Mouse (Mus musculus) embryonic facial prominence, embryonic 11.5 days (tissue): Measurements from ENCODE around the gene Rpl27. TPM values are rescaled to one million over a fixed set of nuclear protein-coding genes. Genes with fewer than 3 reads are reported as not detected.
A peak's percentile ranks its signal among the peaks of the same experiment; 100 is the strongest.

Experiments
- ATAC-seq: fragments of 200-750 bp; cut with Nextera tagmentation; replicated peaks from 2 replicates; pipeline ENCODE4 v1.8.0; 2017; ENCODE audit warnings: low read depth; ENCODE audit not compliant: insufficient number of reproducible peaks, low FRiP score, low TSS enrichment
- DNase-seq: peaks from one replicate; pipeline ENCODE4 v3.0.0-alpha.2; 2015; ENCODE audit warnings: low spot score
- H3K27ac ChIP-seq: fragments of 300-500 bp; sonication (generic); replicated peaks from 2 replicates; pipeline ENCODE4 v1.5.1; 2014; ENCODE audit warnings: mild to moderate bottlenecking, low read depth, low read length, control low read depth
- H3K27me3 ChIP-seq: fragments of 300-500 bp; sonication (generic); 2 replicates; pipeline ENCODE4 v1.6.1; 2014; ENCODE audit warnings: mild to moderate bottlenecking, low read length, moderate library complexity, mixed read lengths; ENCODE audit not compliant: control insufficient read depth, insufficient read depth
- H3K36me3 ChIP-seq: fragments of 300-500 bp; sonication (generic); replicated peaks from 2 replicates; pipeline ENCODE4 v1.6.1; 2014; ENCODE audit warnings: low read depth, mild to moderate bottlenecking, low read length, moderate library complexity, mixed read lengths; ENCODE audit not compliant: control insufficient read depth, insufficient read depth
- H3K4me1 ChIP-seq: fragments of 300-500 bp; sonication (generic); 2 replicates; pipeline ENCODE4 v1.6.1; 2014; ENCODE audit warnings: low read length, mixed read lengths; ENCODE audit not compliant: control insufficient read depth, insufficient read depth
- H3K4me2 ChIP-seq: fragments of 300-500 bp; sonication (generic); 2 replicates; pipeline ENCODE4 v1.6.1; 2014; ENCODE audit warnings: low read depth, mild to moderate bottlenecking, control low read depth, low read length, moderate library complexity
- H3K4me3 ChIP-seq: fragments of 300-500 bp; sonication (generic); 2 replicates; pipeline ENCODE4 v1.5.1; 2014; ENCODE audit warnings: low read depth, low read length, control low read depth
- H3K9ac ChIP-seq: fragments of 300-500 bp; sonication (generic); replicated peaks from 2 replicates; pipeline ENCODE4 v1.6.1; 2014; ENCODE audit warnings: mild to moderate bottlenecking, control low read depth, low read length
- H3K9me3 ChIP-seq: fragments of 300-500 bp; sonication (generic); replicated peaks from 2 replicates; pipeline ENCODE4 v1.6.1; 2016; ENCODE audit warnings: mild to moderate bottlenecking, low read length, inconsistent platforms, mixed read lengths; ENCODE audit not compliant: control insufficient read depth
- WGBS: fragments of 180-500 bp; shearing (Covaris S2); extraction: QIAGEN DNeasy Blood & Tissue Kit; methylation state at CpG from one replicate; pipeline ENCODE4 v1.1.7; 2014; 5-methylcytosine and 5-hydroxymethylcytosine counted together
- polyA plus RNA-seq: library from polyadenylated mRNA; unstranded; fragments of >200 nt; fragmentation: Nextera tagmentation; extraction: Ambion mirVana; gene quantifications from 2 replicates; pipeline ENCODE4 v1.2.1, GENCODE M21; 2014

The Rpl27 gene
- polyA plus RNA-seq, 1 experiment from 2014 or later: 435 TPM

- Histone ChIP-seq H3K36me3 (no peaks in the 10 kb centered on the region), H3K4me3 (no peak overlapping the region), H3K9me3 (no peaks in the 10 kb centered on the region), H3K9ac (no peak overlapping the region), H3K27ac (no peak overlapping the region), H3K27me3 (no peaks in the 10 kb centered on the region), H3K4me2 (no peak overlapping the region), H3K4me1 (peaks cover 7% of the 10 kb centered on the region; the same call in 1 of the 2 replicates)
- ATAC-seq: no peak
- 82% methylated on average over 12 of the region's 12 CpGs for WGBS
- DNase-seq: no peak
These were observed 16.1 kb downstream of the Rpl27 start for GRCm38 (mm10) chr11:101458217-101458616.

- no peaks in the 10 kb centered on the region for H3K27me3 ChIP-seq
- 25% methylated on average over 6 of the region's 6 CpGs for WGBS
- H3K4me1 ChIP-seq: peaks cover 13% of the 10 kb centered on the region; the same call in 1 of the 2 replicates
- H3K9me3 ChIP-seq: no peaks in the 10 kb centered on the region
- no peak overlapping the region for H3K4me2 ChIP-seq
- H3K4me3 ChIP-seq: no peak overlapping the region; the same call in 1 of the 2 replicates
- DNase-seq (no peak), ATAC-seq (0 out of 2 replicates have a peak, but pooled peaks have one; percentile 35)
- no peak overlapping the region; the same call in 1 of the 2 replicates for H3K9ac ChIP-seq
- no peak overlapping the region for H3K27ac ChIP-seq
- H3K36me3 ChIP-seq: no peaks in the 10 kb centered on the region
These were observed 17.6 kb downstream of the Rpl27 start for GRCm38 (mm10) chr11:101459716-101460115.

GRCm38 (mm10) chr11:101460321-101460720, 18.2 kb downstream of the Rpl27 start:
- Histone ChIP-seq H3K4me3 (no peak overlapping the region), H3K4me1 (peaks cover 13% of the 10 kb centered on the region; the same call in 1 of the 2 replicates), H3K36me3 (no peaks in the 10 kb centered on the region), H3K27me3 (no peaks in the 10 kb centered on the region), H3K9me3 (no peaks in the 10 kb centered on the region), H3K9ac (no peak overlapping the region; the same call in 1 of the 2 replicates), H3K4me2 (no peak overlapping the region), H3K27ac (no peak overlapping the region)
- DNase-seq (no peak), ATAC-seq (no peak)
- 85% methylated on average over 15 of the region's 15 CpGs for WGBS

- Histone ChIP-seq H3K27ac (no peak overlapping the region), H3K4me1 (peaks cover 13% of the 10 kb centered on the region; the same call in 1 of the 2 replicates)
These were observed 20.0 kb downstream of the Rpl27 start for GRCm38 (mm10) chr11:101462141-101462540.

GRCm38 (mm10) chr11:101462583-101463440, 20.7 kb downstream of the Rpl27 start:
- Histone ChIP-seq H3K4me1 (peaks cover 13% of the 10 kb centered on the region; the same call in 1 of the 2 replicates), H3K9ac (no peak overlapping the region), H3K9me3 (no peaks in the 10 kb centered on the region), H3K4me3 (no peak overlapping the region), H3K4me2 (peak overlapping the region; percentile 10; the same call in 1 of the 2 replicates), H3K36me3 (no peaks in the 10 kb centered on the region), H3K27me3 (no peaks in the 10 kb centered on the region), H3K27ac (no peak overlapping the region)
- DNase-seq: peak; percentile 66
- peak; percentile 68; the same call in 1 of the 2 replicates for ATAC-seq
- WGBS: 30% methylated on average over 13 of the region's 13 CpGs

More at GRCm38 (mm10) chr11:101462141-101462540, 20.0 kb downstream of the Rpl27 start:
- Histone ChIP-seq H3K4me2 (peak overlapping the region; percentile 10; the same call in 1 of the 2 replicates), H3K9me3 (no peaks in the 10 kb centered on the region), H3K27me3 (no peaks in the 10 kb centered on the region), H3K4me3 (no peak overlapping the region), H3K36me3 (no peaks in the 10 kb centered on the region), H3K9ac (no peak overlapping the region)
- no peak for DNase-seq
- WGBS: 86% methylated on average over 14 of the region's 14 CpGs
- ATAC-seq: no peak

- H3K36me3 ChIP-seq: no peaks in the 10 kb centered on the region
- DNase-seq (peak; percentile 40), ATAC-seq (no peak)
- H3K4me3 ChIP-seq: peak within 1 kb of the TSS; percentile 73
- H3K27ac ChIP-seq: 0 out of 2 replicates have a peak within 1 kb of the TSS, but pooled peaks have one; percentile 52
- 7% methylated on average over 12 of the region's 12 CpGs for WGBS
- H3K27me3 ChIP-seq: no peaks in the 10 kb centered on the region
- peak within 1 kb of the TSS; percentile 65 for H3K9ac ChIP-seq
- H3K4me2 ChIP-seq: peak within 1 kb of the TSS; percentile 98
- peaks cover 13% of the 10 kb centered on the region; the same call in 1 of the 2 replicates for H3K4me1 ChIP-seq
- H3K9me3 ChIP-seq: no peaks in the 10 kb centered on the region
These were observed 22.4 kb downstream of the Rpl27 start, which contains the start of gene Rnd2 for GRCm38 (mm10) chr11:101464211-101465100. Gene Rnd2 (plus strand): TSS chr11:101464999.

- Histone ChIP-seq H3K9ac (peak overlapping the region; percentile 65), H3K36me3 (no peaks in the 10 kb centered on the region), H3K4me1 (peaks cover 9% of the 10 kb centered on the region; the same call in 1 of the 2 replicates), H3K27ac (0 out of 2 replicates have a peak overlapping the region, but pooled peaks have one; percentile 52), H3K9me3 (no peaks in the 10 kb centered on the region), H3K4me2 (peak overlapping the region; percentile 98), H3K4me3 (peak overlapping the region; percentile 73), H3K27me3 (no peaks in the 10 kb centered on the region)
- 0 out of 2 replicates have a peak, but pooled peaks have one; percentile 12 for ATAC-seq
- DNase-seq: peak; percentile 63
- under 1% methylated on average over 51 of the region's 51 CpGs for WGBS
These were observed 23.2 kb downstream of the Rpl27 start for GRCm38 (mm10) chr11:101465101-101465868.
